Mouse (Mus musculus) thymus, adult 2 months (tissue): ENCODE measurements around the gene Vwa5a. TPM values are rescaled to one million over a fixed set of nuclear protein-coding genes. Genes with fewer than 3 reads are reported as not detected.

Source experiments
- DNase-seq: peaks from one replicate; pipeline ENCODE4 v3.0.0; 2021
- H3K27ac ChIP-seq: fragments of 200-500 bp; 2 replicates; pipeline ENCODE4 v1.5.1; 2012; ENCODE audit warnings: low read length, control low read depth; ENCODE audit not compliant: control insufficient read depth, insufficient read depth
- H3K27me3 ChIP-seq: fragments of 200-500 bp; 2 replicates; pipeline ENCODE4 v1.6.1; 2012; ENCODE audit warnings: mild to moderate bottlenecking, low read length, moderate library complexity, mixed read lengths; ENCODE audit not compliant: control insufficient read depth, insufficient read depth
- H3K36me3 ChIP-seq: fragments of 200-500 bp; 2 replicates; pipeline ENCODE4 v1.6.1; 2012; ENCODE audit warnings: mild to moderate bottlenecking, low read length, moderate library complexity; ENCODE audit not compliant: control insufficient read depth, insufficient read depth
- H3K4me1 ChIP-seq: fragments of 200-500 bp; replicated peaks from 2 replicates; pipeline ENCODE4 v1.6.1; 2012; ENCODE audit warnings: low read length; ENCODE audit not compliant: control insufficient read depth, insufficient read depth
- H3K4me3 ChIP-seq: fragments of 200-500 bp; 2 replicates; pipeline ENCODE4 v1.5.1; 2012; ENCODE audit warnings: mild to moderate bottlenecking, low read length, control low read depth, moderate library complexity; ENCODE audit not compliant: control insufficient read depth, insufficient read depth
- CTCF ChIP-seq: fragments of 200-500 bp; IDR thresholded peaks from 2 replicates; pipeline ENCODE4 v1.5.1; 2012; ENCODE audit warnings: mild to moderate bottlenecking, control low read depth, low read length, moderate library complexity, borderline replicate concordance; ENCODE audit not compliant: control insufficient read depth, poor library complexity, insufficient read depth; ENCODE audit errors: extremely low read depth
- POLR2A ChIP-seq: fragments of 200-500 bp; IDR thresholded peaks from 2 replicates; pipeline ENCODE4 v1.6.1; 2012; ENCODE audit warnings: mild to moderate bottlenecking, low read length, control low read depth, moderate library complexity; ENCODE audit not compliant: control insufficient read depth, poor library complexity, insufficient read depth; ENCODE audit errors: extremely low read depth
- WGBS: fragments of 180-500 bp; shearing (Covaris S2); methylation state at CpG from one replicate; pipeline ENCODE4 v1.1.7; 2018; 5-methylcytosine and 5-hydroxymethylcytosine counted together
- polyA plus RNA-seq: library from polyadenylated mRNA; depleted of rRNA; stranded (reverse); fragments of >200 nt; gene quantifications from 2 replicates; pipeline ENCODE4 v1.2.3, GENCODE M21; 2012; rRNA removed

Gene Vwa5a
- polyA plus RNA-seq, 1 experiment, result 18.8 TPM

DNA sequence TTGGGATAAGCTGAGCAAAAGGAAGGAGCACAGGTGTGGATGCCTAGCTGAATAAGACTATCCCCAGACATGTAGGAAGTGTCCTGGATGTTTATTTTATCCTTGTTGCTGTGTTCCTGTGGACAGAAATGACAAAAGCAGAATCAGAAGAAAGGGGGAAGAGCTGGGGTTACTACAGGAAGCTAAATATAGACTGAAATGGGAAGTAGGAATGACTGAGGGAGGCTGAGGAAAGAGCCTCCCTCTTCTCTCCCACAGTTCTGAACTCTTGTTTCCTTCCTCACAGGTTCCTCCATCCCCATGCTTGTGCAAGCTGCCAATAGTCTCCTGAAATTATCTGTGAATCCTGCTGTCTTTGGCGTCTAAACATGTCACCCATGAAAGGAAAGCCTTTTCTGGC lies 23.3 kb downstream of the Vwa5a start:
- H3K4me1 ChIP-seq, result no peaks in the 10 kb centered on the region
- H3K36me3 ChIP-seq, result no peaks in the 10 kb centered on the region
- no peaks in the 10 kb centered on the region for H3K27me3 ChIP-seq
- 87% methylated on average over 1 of the region's 1 CpGs for WGBS
- no peak for DNase-seq
- TF ChIP-seq POLR2A (no peak), CTCF (no peak)
- no peak overlapping the region for H3K4me3 ChIP-seq
- H3K27ac ChIP-seq, result no peak overlapping the region

DNA sequence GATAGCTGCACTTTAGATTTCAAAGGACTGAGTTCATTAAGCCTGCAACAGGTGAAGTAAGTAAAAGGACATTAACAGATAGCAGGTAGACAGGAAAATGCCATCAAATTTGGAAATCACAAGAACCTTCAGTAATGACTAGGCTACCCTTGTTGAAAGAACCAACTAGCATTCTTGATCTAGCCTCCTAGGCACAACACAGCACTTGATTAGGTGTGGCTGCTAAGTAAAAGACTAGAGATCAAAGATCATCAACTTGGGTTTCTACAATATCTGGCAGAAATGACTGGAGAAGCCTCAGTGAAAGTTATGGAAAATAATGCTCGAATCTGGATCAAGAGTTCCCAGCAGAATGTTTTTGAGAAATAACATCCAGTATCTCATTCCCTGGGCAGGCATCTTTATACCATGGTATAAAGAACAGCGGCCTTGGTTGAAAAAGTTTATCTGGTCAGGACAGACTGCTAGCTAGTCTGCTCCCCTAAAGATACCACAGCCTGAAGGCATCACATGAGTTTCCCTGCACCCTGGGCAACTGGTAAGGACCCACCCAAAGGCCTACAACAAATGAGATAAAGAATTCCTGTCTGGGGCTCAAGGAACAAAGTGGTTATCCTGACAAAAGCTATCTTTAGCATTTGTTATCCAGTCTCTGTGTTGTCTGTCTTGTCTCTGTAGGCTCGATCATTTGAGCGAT lies 26.7 kb downstream of the Vwa5a start:
- H3K27me3 ChIP-seq, result no peaks in the 10 kb centered on the region
- WGBS, result 97% methylated on average over 4 of the region's 4 CpGs
- no peak overlapping the region for H3K4me3 ChIP-seq
- TF ChIP-seq POLR2A, result no peak
- TF ChIP-seq CTCF, result no peak
- DNase-seq, result no peak
- no peaks in the 10 kb centered on the region for H3K36me3 ChIP-seq
- H3K4me1 ChIP-seq, result no peaks in the 10 kb centered on the region
- H3K27ac ChIP-seq, result no peak overlapping the region

GRCm38 (mm10) chr9:38751999-38752398 lies 33.9 kb downstream of the Vwa5a start, which contains the start of gene Olfr920:
Gene Olfr920 (plus strand): TSS chr9:38752299.
- TF ChIP-seq POLR2A (no peak), CTCF (no peak)
- WGBS, result 93% methylated on average over 1 of the region's 1 CpGs
- no peak for DNase-seq
- Histone ChIP-seq H3K27me3 (no peaks in the 10 kb centered on the region), H3K36me3 (no peaks in the 10 kb centered on the region), H3K4me3 (no peak within 1 kb of the TSS), H3K4me1 (no peaks in the 10 kb centered on the region), H3K27ac (no peak within 1 kb of the TSS)

- no peak for TF ChIP-seq POLR2A
- TF ChIP-seq CTCF, result no peak
- Histone ChIP-seq H3K36me3 (no peaks in the 10 kb centered on the region), H3K4me1 (no peaks in the 10 kb centered on the region), H3K27me3 (no peaks in the 10 kb centered on the region), H3K27ac (no peak within 1 kb of the TSS), H3K4me3 (no peak within 1 kb of the TSS)
- no peak for DNase-seq
These were observed 54.7 kb downstream of the Vwa5a start, which contains the start of gene Olfr921 for GRCm38 (mm10) chr9:38772768-38773167. Gene Olfr921 (plus strand): TSS chr9:38773068.

GRCm38 (mm10) chr9:38792689-38793088 lies 74.6 kb downstream of the Vwa5a start:
- DNase-seq, result no peak
- Histone ChIP-seq H3K27me3 (no peaks in the 10 kb centered on the region), H3K4me1 (no peaks in the 10 kb centered on the region), H3K36me3 (no peaks in the 10 kb centered on the region), H3K27ac (no peak overlapping the region), H3K4me3 (no peak overlapping the region)
- TF ChIP-seq POLR2A (no peak), CTCF (no peak)
- WGBS, result 55% methylated on average over 2 of the region's 2 CpGs

Other genes starting within 250 kb of the Vwa5a start
- not detected in 2 replicates for gene Olfr905, start 247.2 kb upstream of the Vwa5a start, polyA plus RNA-seq
- not detected in 2 replicates for gene Olfr906, start 231.2 kb upstream of the Vwa5a start, polyA plus RNA-seq
- gene Olfr907, start 222.5 kb upstream of the Vwa5a start, polyA plus RNA-seq, result not detected in 2 replicates
- not detected in 2 replicates for gene Olfr911-ps1, start 196.7 kb upstream of the Vwa5a start, polyA plus RNA-seq
- gene Olfr910, start 180.4 kb upstream of the Vwa5a start, polyA plus RNA-seq, result not detected in 2 replicates
- not detected in 2 replicates for gene Olfr912, start 138.1 kb upstream of the Vwa5a start, polyA plus RNA-seq
- not detected in 2 replicates for gene Olfr913, start 125.5 kb upstream of the Vwa5a start, polyA plus RNA-seq
- gene Olfr914, start 113.2 kb upstream of the Vwa5a start, polyA plus RNA-seq, result not detected in 2 replicates
- not detected in 2 replicates for gene Olfr916, start 58.4 kb upstream of the Vwa5a start, polyA plus RNA-seq
- gene Olfr917, start 52.4 kb upstream of the Vwa5a start, polyA plus RNA-seq, result not detected in 2 replicates
- gene Olfr918, start 43.7 kb upstream of the Vwa5a start, polyA plus RNA-seq, result not detected in 2 replicates
- not detected in 2 replicates for gene Olfr919, start 14.6 kb upstream of the Vwa5a start, polyA plus RNA-seq
- gene Olfr920, start 34.0 kb downstream of the Vwa5a start, polyA plus RNA-seq, result 0.19 and 0.51 TPM in 2 replicates
- 0.08 TPM in 1 of 2 replicates, not detected in the other for gene Olfr921, start 54.8 kb downstream of the Vwa5a start, polyA plus RNA-seq
- not detected in 2 replicates for gene Olfr922, start 96.3 kb downstream of the Vwa5a start, polyA plus RNA-seq
- gene Olfr923, start 108.3 kb downstream of the Vwa5a start, polyA plus RNA-seq, result not detected in 2 replicates
- gene Olfr924, start 126.2 kb downstream of the Vwa5a start, polyA plus RNA-seq, result not detected in 2 replicates
- gene Olfr26, start 136.8 kb downstream of the Vwa5a start, polyA plus RNA-seq, result not detected in 2 replicates
- not detected in 2 replicates for gene Olfr926, start 158.9 kb downstream of the Vwa5a start, polyA plus RNA-seq
- not detected in 2 replicates for gene Olfr930, start 211.5 kb downstream of the Vwa5a start, polyA plus RNA-seq